Mouse (Mus musculus) NIH3T3 (cell line): ENCODE results near the gene Tbl1x.
"Not testable (repeated sequence)": the region's sequence is repeated elsewhere in the genome, so short reads cannot be mapped to it uniquely, and the experiment has no call there.

ENCODE experiments used
- DNase-seq: peaks from one replicate; pipeline ENCODE4 v3.0.0-alpha.2; 2012; ENCODE audit warnings: low read depth

The Tbl1x gene

GRCm38 (mm10) chrX:77510371-77511300 lies at the start of gene Tbl1x:
Gene Tbl1x, plus strand, starts transcription at chrX:77511013.
- DNase-seq, result peak; percentile 85

- DNase-seq, result no peak
Observed at GRCm38 (mm10) chrX:77469216-77469615, 41.6 kb upstream of the Tbl1x start.

- no peak for DNase-seq
Observed at GRCm38 (mm10) chrX:77472858-77473257, 38.0 kb upstream of the Tbl1x start.

GRCm38 (mm10) chrX:77473511-77473910 lies 37.3 kb upstream of the Tbl1x start:
- DNase-seq, result no peak

GRCm38 (mm10) chrX:77474551-77474950 lies 36.3 kb upstream of the Tbl1x start:
- DNase-seq, result peak; percentile 58

- peak; percentile 22 for DNase-seq
Observed at GRCm38 (mm10) chrX:77477526-77477925, 33.3 kb upstream of the Tbl1x start.

GRCm38 (mm10) chrX:77487922-77488799 lies 22.7 kb upstream of the Tbl1x start:
- DNase-seq, result peak; percentile 77

- peak; percentile 33 for DNase-seq
Observed at GRCm38 (mm10) chrX:77490127-77490526, 20.7 kb upstream of the Tbl1x start.

- DNase-seq, result peak; percentile 17
Observed at GRCm38 (mm10) chrX:77509149-77509548, 1.7 kb upstream of the Tbl1x start.

GRCm38 (mm10) chrX:77509776-77510175 lies 1.0 kb upstream of the Tbl1x start:
- no peak for DNase-seq

- DNase-seq, result peak; percentile 57
Observed at GRCm38 (mm10) chrX:77511301-77511993, 634 bp downstream of the Tbl1x start.

GRCm38 (mm10) chrX:77511994-77512485 lies 1.2 kb downstream of the Tbl1x start:
- peak; percentile 49 for DNase-seq

GRCm38 (mm10) chrX:77517274-77518085 lies 6.7 kb downstream of the Tbl1x start:
- DNase-seq, result no peak

GRCm38 (mm10) chrX:77518929-77519328 lies 8.1 kb downstream of the Tbl1x start:
- no peak for DNase-seq

- no peak for DNase-seq
Observed at GRCm38 (mm10) chrX:77522842-77523375, 12.1 kb downstream of the Tbl1x start.

GRCm38 (mm10) chrX:77525179-77525578 lies 14.4 kb downstream of the Tbl1x start:
- DNase-seq, result no peak

GRCm38 (mm10) chrX:77528401-77528800 lies 17.6 kb downstream of the Tbl1x start:
- DNase-seq, result no peak

- no peak for DNase-seq
Observed at GRCm38 (mm10) chrX:77530997-77531396, 20.2 kb downstream of the Tbl1x start.

- peak; percentile 91 for DNase-seq
Observed at GRCm38 (mm10) chrX:77533922-77534321, 23.1 kb downstream of the Tbl1x start.

- DNase-seq, result not testable (repeated sequence)
Observed at GRCm38 (mm10) chrX:77539770-77540169, 29.0 kb downstream of the Tbl1x start.

- no peak for DNase-seq
Observed at GRCm38 (mm10) chrX:77544003-77544402, 33.2 kb downstream of the Tbl1x start.
